Mouse (Mus musculus): ENCODE measurements around the gene Gpr173. TPM values are rescaled to one million over a fixed set of nuclear protein-coding genes. Genes with fewer than 3 reads are reported as not detected.

Gpr173 gene
- polyA plus RNA-seq, 1 experiment from 2014 or later: 7.5 TPM

DNA sequence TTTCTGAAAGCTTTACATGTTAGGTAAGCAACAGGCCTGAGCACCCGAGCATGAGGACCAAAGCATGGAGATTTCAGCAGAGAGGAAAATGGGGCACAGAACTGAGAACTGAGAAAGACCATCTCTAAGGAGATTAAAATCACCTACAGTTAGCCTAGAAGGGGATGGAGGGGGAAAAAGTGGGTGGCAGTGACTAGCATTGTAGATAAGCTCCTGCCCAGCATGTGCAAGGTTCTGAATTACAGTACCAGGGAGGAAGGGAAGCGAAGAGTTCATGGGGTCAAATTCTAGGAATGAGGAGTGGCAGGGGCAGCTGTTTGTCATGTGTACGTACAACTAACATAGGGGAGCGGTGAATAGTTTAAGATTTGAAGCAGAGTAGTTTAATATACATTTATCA lies 48.0 kb downstream of the Gpr173 start:
- DNase-seq (ENCODE audit: low spot score) (no peak), ATAC-seq (ENCODE audit: low FRiP score) (no peak)
- no peak overlapping the region for H3K27ac ChIP-seq
- H3K4me3 ChIP-seq (replicated peaks; ENCODE audit: low read length): no peak overlapping the region
- no peak overlapping the region for H3K4me2 ChIP-seq (replicated peaks)
- peaks cover 64% of the 10 kb centered on the region for H3K27me3 ChIP-seq (ENCODE audit: control insufficient read depth, insufficient read depth, low read length)
- 87% methylated on average over 4 of the region's 4 CpGs for WGBS
- no peaks in the 10 kb centered on the region for H3K4me1 ChIP-seq (replicated peaks; ENCODE audit: control insufficient read depth, insufficient read depth, low read length)
- no peak overlapping the region for H3K9ac ChIP-seq
- no peaks in the 10 kb centered on the region for H3K9me3 ChIP-seq (ENCODE audit: control insufficient read depth, low read length)
- 0 out of 2 replicates have a peak, but pooled peaks cover 8% of the 10 kb centered on the region for H3K36me3 ChIP-seq (replicated peaks; ENCODE audit: control insufficient read depth, insufficient read depth)

DNA sequence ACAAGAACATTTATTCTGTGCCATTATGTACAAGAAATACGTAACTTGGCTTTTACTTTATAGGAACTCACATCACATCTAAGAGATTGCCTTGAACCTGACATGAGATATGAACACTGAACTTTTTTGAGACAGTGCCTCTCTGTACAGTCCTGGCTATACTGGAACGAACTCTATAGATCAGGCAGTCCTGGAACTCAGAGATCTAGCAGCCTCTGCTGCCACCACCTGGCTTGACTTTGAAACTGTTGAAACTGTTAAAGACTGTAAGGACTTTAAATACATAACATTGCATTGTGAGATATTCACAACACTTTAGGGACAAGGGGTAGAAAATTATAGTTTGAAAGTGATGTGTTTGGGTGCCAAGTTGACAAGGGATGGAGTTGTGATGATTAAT lies 60.6 kb downstream of the Gpr173 start:
- Histone ChIP-seq H3K4me1 (replicated peaks; ENCODE audit: control insufficient read depth, insufficient read depth, low read length) (no peaks in the 10 kb centered on the region), H3K27me3 (ENCODE audit: control insufficient read depth, insufficient read depth, low read length) (peaks cover 28% of the 10 kb centered on the region), H3K36me3 (replicated peaks; ENCODE audit: control insufficient read depth, insufficient read depth) (no peaks in the 10 kb centered on the region), H3K9me3 (ENCODE audit: control insufficient read depth, low read length) (no peaks in the 10 kb centered on the region), H3K4me3 (replicated peaks; ENCODE audit: low read length) (no peak overlapping the region), H3K27ac (no peak overlapping the region), H3K9ac (no peak overlapping the region), H3K4me2 (replicated peaks) (no peak overlapping the region)
- ATAC-seq (ENCODE audit: low FRiP score) (no peak), DNase-seq (ENCODE audit: low spot score) (peak; percentile 53)
- 58% methylated on average over 2 of the region's 2 CpGs for WGBS

DNA sequence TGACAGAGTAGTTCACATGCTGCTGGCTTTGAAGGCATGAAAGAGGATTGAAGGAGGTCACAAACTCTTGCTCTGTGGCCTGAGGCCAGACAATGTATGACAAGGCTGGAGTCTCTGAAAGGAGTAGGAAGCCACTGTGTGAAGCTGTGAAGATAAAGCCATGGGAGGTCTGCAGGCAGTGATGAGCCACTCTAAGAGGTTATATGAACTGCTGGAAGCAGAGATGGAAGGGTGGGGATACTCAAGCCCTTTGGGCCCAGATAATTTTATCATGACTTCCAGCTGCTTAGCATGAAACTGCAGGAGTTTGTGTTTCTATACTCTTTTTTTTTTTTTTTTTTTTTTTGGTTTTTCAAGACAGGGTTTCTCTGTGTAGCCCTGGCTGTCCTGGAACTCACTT lies 61.1 kb downstream of the Gpr173 start:
- H3K27ac ChIP-seq: no peak overlapping the region
- no peak overlapping the region for H3K4me2 ChIP-seq (replicated peaks)
- H3K36me3 ChIP-seq (replicated peaks; ENCODE audit: control insufficient read depth, insufficient read depth): no peaks in the 10 kb centered on the region
- ATAC-seq (ENCODE audit: low FRiP score) (no peak), DNase-seq (ENCODE audit: low spot score) (no peak)
- H3K9me3 ChIP-seq (ENCODE audit: control insufficient read depth, low read length): no peaks in the 10 kb centered on the region
- no peak overlapping the region for H3K9ac ChIP-seq
- peaks cover 28% of the 10 kb centered on the region for H3K27me3 ChIP-seq (ENCODE audit: control insufficient read depth, insufficient read depth, low read length)
- no peak overlapping the region for H3K4me3 ChIP-seq (replicated peaks; ENCODE audit: low read length)
- no peaks in the 10 kb centered on the region for H3K4me1 ChIP-seq (replicated peaks; ENCODE audit: control insufficient read depth, insufficient read depth, low read length)

DNA sequence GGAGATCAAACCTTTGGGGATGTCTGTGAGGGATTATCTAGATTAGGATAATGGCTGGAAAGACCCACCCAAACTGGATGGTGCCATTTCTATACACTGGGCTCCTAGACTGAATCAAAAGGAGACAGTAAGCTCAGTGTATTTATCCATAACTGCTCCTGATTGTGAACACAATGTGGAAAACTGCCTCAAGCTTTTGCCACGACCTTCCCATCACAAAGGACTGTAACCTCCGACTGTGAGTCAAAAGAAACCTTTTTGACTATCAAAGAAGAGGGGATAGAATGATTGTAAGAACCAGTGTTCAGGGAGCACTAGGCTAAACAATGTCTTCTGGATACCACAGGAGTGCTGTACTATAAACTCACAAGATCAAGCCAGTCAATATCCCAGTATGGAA lies 62.3 kb downstream of the Gpr173 start:
- Histone ChIP-seq H3K4me1 (replicated peaks; ENCODE audit: control insufficient read depth, insufficient read depth, low read length) (no peaks in the 10 kb centered on the region), H3K4me3 (replicated peaks; ENCODE audit: low read length) (no peak overlapping the region), H3K9me3 (ENCODE audit: control insufficient read depth, low read length) (no peaks in the 10 kb centered on the region), H3K9ac (no peak overlapping the region), H3K36me3 (replicated peaks; ENCODE audit: control insufficient read depth, insufficient read depth) (no peaks in the 10 kb centered on the region), H3K4me2 (replicated peaks) (no peak overlapping the region), H3K27ac (no peak overlapping the region), H3K27me3 (ENCODE audit: control insufficient read depth, insufficient read depth, low read length) (peaks cover 32% of the 10 kb centered on the region)
- WGBS: 67% methylated on average over 2 of the region's 2 CpGs
- no peak for ATAC-seq (ENCODE audit: low FRiP score)
- no peak for DNase-seq (ENCODE audit: low spot score)

Other genes starting within 250 kb of the Gpr173 start
- gene Iqsec2, start 224.4 kb downstream of the Gpr173 start, polyA plus RNA-seq (2014; fragmentation: Nextera tagmentation; extraction: Ambion mirVana): 8.4 and 9.5 TPM in 2 replicates
- 24.6 and 25.1 TPM in 2 replicates for gene Kdm5c, start 135.7 kb downstream of the Gpr173 start, polyA plus RNA-seq (2014; fragmentation: Nextera tagmentation; extraction: Ambion mirVana)
- 30.3 and 35.4 TPM in 2 replicates for gene Kantr, start 41.2 kb downstream of the Gpr173 start, polyA plus RNA-seq (2014; fragmentation: Nextera tagmentation; extraction: Ambion mirVana)
- 39.9 and 40.2 TPM in 2 replicates for gene Tspyl2, start 26.3 kb downstream of the Gpr173 start, polyA plus RNA-seq (2014; fragmentation: Nextera tagmentation; extraction: Ambion mirVana)
- not detected in 2 replicates for gene Cldn34a, start 194.6 kb upstream of the Gpr173 start, polyA plus RNA-seq (2014; fragmentation: Nextera tagmentation; extraction: Ambion mirVana)

Measured in hindbrain, embryonic 14.5 days (tissue).